Mouse (Mus musculus) liver, embryonic 12.5 days (tissue): ENCODE data around the gene Spock1. TPM values are rescaled to one million over a fixed set of nuclear protein-coding genes. Genes with fewer than 3 reads are reported as not detected.

Source experiments
- ATAC-seq: fragments of 200-750 bp; cut with Nextera tagmentation; 2 replicates; pipeline ENCODE4 v1.8.0; 2017; ENCODE audit warnings: moderate number of reproducible peaks, mild to moderate bottlenecking, moderate library complexity
- H3K27ac ChIP-seq: fragments of 300-500 bp; sonication (generic); 2 replicates; pipeline ENCODE4 v1.5.1; 2016; ENCODE audit warnings: mild to moderate bottlenecking
- H3K27me3 ChIP-seq: fragments of 300-500 bp; sonication (generic); replicated peaks from 2 replicates; pipeline ENCODE4 v1.6.1; 2016; ENCODE audit warnings: mild to moderate bottlenecking, moderate library complexity
- H3K36me3 ChIP-seq: fragments of 300-500 bp; sonication (generic); 2 replicates; pipeline ENCODE4 v1.6.1; 2016; ENCODE audit warnings: mild to moderate bottlenecking, moderate library complexity
- H3K4me1 ChIP-seq: fragments of 300-500 bp; sonication (generic); 2 replicates; pipeline ENCODE4 v1.6.1; 2016
- H3K4me2 ChIP-seq: fragments of 300-500 bp; sonication (generic); 2 replicates; pipeline ENCODE4 v1.6.1; 2016; ENCODE audit warnings: mild to moderate bottlenecking, moderate library complexity
- H3K4me3 ChIP-seq: fragments of 300-500 bp; sonication (generic); 2 replicates; pipeline ENCODE4 v1.5.1; 2016; ENCODE audit warnings: mild to moderate bottlenecking, moderate library complexity
- H3K9ac ChIP-seq: fragments of 300-500 bp; sonication (generic); 2 replicates; pipeline ENCODE4 v1.6.1; 2016; ENCODE audit warnings: mild to moderate bottlenecking, moderate library complexity
- H3K9me3 ChIP-seq: fragments of 300-500 bp; sonication (generic); replicated peaks from 2 replicates; pipeline ENCODE4 v1.6.1; 2016; ENCODE audit warnings: mild to moderate bottlenecking, moderate library complexity
- WGBS: fragments of 180-500 bp; shearing (Covaris S2); methylation state at CpG from one replicate; pipeline ENCODE4 v1.1.7; 2016; ENCODE audit not compliant: insufficient replicate concordance; 5-methylcytosine and 5-hydroxymethylcytosine counted together
- polyA plus RNA-seq: library from polyadenylated mRNA; unstranded; fragments of >200 nt; fragmentation: Nextera tagmentation; extraction: Ambion mirVana; gene quantifications from 2 replicates; pipeline ENCODE4 v1.2.1, GENCODE M21; 2016

Spock1 gene
- polyA plus RNA-seq, 1 experiment from 2014 or later: 0.27 TPM

- WGBS: 72% methylated on average over 4 of the region's 4 CpGs
- H3K36me3 ChIP-seq: no peaks in the 10 kb centered on the region
- no peak for ATAC-seq
Observed at GRCm38 (mm10) chr13:57712910-57713309, 195.2 kb downstream of the Spock1 start.

GRCm38 (mm10) chr13:57708425-57708824 lies 199.7 kb downstream of the Spock1 start:
- Histone ChIP-seq H3K27me3 (0 out of 2 replicates have a peak, but pooled peaks cover 7% of the 10 kb centered on the region), H3K4me3 (no peak overlapping the region), H3K27ac (no peak overlapping the region), H3K36me3 (no peaks in the 10 kb centered on the region), H3K9ac (no peak overlapping the region), H3K9me3 (no peaks in the 10 kb centered on the region), H3K4me2 (no peak overlapping the region), H3K4me1 (no peaks in the 10 kb centered on the region)
- ATAC-seq: no peak

More at GRCm38 (mm10) chr13:57712910-57713309, 195.2 kb downstream of the Spock1 start:
- H3K27ac ChIP-seq: no peak overlapping the region
- no peaks in the 10 kb centered on the region for H3K9me3 ChIP-seq
- no peak overlapping the region for H3K4me3 ChIP-seq
- H3K9ac ChIP-seq: no peak overlapping the region
- no peak overlapping the region for H3K4me2 ChIP-seq
- H3K27me3 ChIP-seq: 0 out of 2 replicates have a peak, but pooled peaks cover 2% of the 10 kb centered on the region
- no peaks in the 10 kb centered on the region for H3K4me1 ChIP-seq

- Histone ChIP-seq H3K4me3 (no peak overlapping the region), H3K4me2 (no peak overlapping the region), H3K36me3 (no peaks in the 10 kb centered on the region), H3K9me3 (no peaks in the 10 kb centered on the region), H3K27me3 (peaks cover 21% of the 10 kb centered on the region), H3K4me1 (no peaks in the 10 kb centered on the region), H3K27ac (no peak overlapping the region), H3K9ac (no peak overlapping the region)
- 74% methylated on average over 2 of the region's 2 CpGs for WGBS
- no peak for ATAC-seq
Observed at GRCm38 (mm10) chr13:57702966-57703365, 205.2 kb downstream of the Spock1 start.

- ATAC-seq: peak; percentile 73
Observed at GRCm38 (mm10) chr13:57696685-57697084, 211.4 kb downstream of the Spock1 start.

GRCm38 (mm10) chr13:57688926-57689325 lies 219.2 kb downstream of the Spock1 start:
- 0 out of 2 replicates have a peak overlapping the region, but pooled peaks have one; percentile 36 for H3K9ac ChIP-seq
- H3K4me2 ChIP-seq: no peak overlapping the region
- H3K9me3 ChIP-seq: no peaks in the 10 kb centered on the region
- peak overlapping the region; percentile 64 for H3K27ac ChIP-seq
- H3K27me3 ChIP-seq: no peaks in the 10 kb centered on the region; the same call in 1 of the 2 replicates
- H3K4me1 ChIP-seq: peaks cover 35% of the 10 kb centered on the region
- no peak overlapping the region for H3K4me3 ChIP-seq
- ATAC-seq: peak; percentile 82
- H3K36me3 ChIP-seq: no peaks in the 10 kb centered on the region
- 31% methylated on average over 5 of the region's 5 CpGs for WGBS

More at GRCm38 (mm10) chr13:57696685-57697084, 211.4 kb downstream of the Spock1 start:
- H3K4me2 ChIP-seq: no peak overlapping the region
- no peak overlapping the region for H3K4me3 ChIP-seq
- H3K27me3 ChIP-seq: peaks cover 15% of the 10 kb centered on the region
- no peak overlapping the region for H3K9ac ChIP-seq
- peaks cover 12% of the 10 kb centered on the region for H3K4me1 ChIP-seq
- H3K27ac ChIP-seq: no peak overlapping the region
- H3K36me3 ChIP-seq: no peaks in the 10 kb centered on the region
- no peaks in the 10 kb centered on the region for H3K9me3 ChIP-seq
- 54% methylated on average over 5 of the region's 5 CpGs for WGBS

GRCm38 (mm10) chr13:57686437-57686836 lies 221.7 kb downstream of the Spock1 start:
- Histone ChIP-seq H3K9me3 (no peaks in the 10 kb centered on the region), H3K27me3 (no peaks in the 10 kb centered on the region; the same call in 1 of the 2 replicates), H3K4me2 (no peak overlapping the region), H3K9ac (no peak overlapping the region), H3K36me3 (no peaks in the 10 kb centered on the region), H3K27ac (peak overlapping the region; percentile 45; the same call in 1 of the 2 replicates), H3K4me3 (no peak overlapping the region), H3K4me1 (peaks cover 35% of the 10 kb centered on the region)
- ATAC-seq: no peak
- 58% methylated on average over 5 of the region's 5 CpGs for WGBS

- 58% methylated on average over 11 of the region's 11 CpGs for WGBS
- Histone ChIP-seq H3K4me3 (no peak overlapping the region), H3K36me3 (no peaks in the 10 kb centered on the region), H3K4me2 (no peak overlapping the region), H3K27ac (no peak overlapping the region), H3K9me3 (no peaks in the 10 kb centered on the region), H3K27me3 (no peaks in the 10 kb centered on the region; the same call in none of the 2 replicates), H3K4me1 (peaks cover 35% of the 10 kb centered on the region), H3K9ac (no peak overlapping the region)
- no peak for ATAC-seq
Observed at GRCm38 (mm10) chr13:57685201-57685600, 222.9 kb downstream of the Spock1 start.

- ATAC-seq: no peak
- no peak overlapping the region for H3K4me3 ChIP-seq
- 57% methylated on average over 2 of the region's 2 CpGs for WGBS
- no peaks in the 10 kb centered on the region for H3K9me3 ChIP-seq
- no peak overlapping the region for H3K4me2 ChIP-seq
- no peaks in the 10 kb centered on the region for H3K36me3 ChIP-seq
- no peaks in the 10 kb centered on the region; the same call in 1 of the 2 replicates for H3K27me3 ChIP-seq
- H3K9ac ChIP-seq: no peak overlapping the region
- H3K27ac ChIP-seq: 0 out of 2 replicates have a peak overlapping the region, but pooled peaks have one; percentile 10
- H3K4me1 ChIP-seq: peaks cover 19% of the 10 kb centered on the region
Observed at GRCm38 (mm10) chr13:57679591-57679990, 228.5 kb downstream of the Spock1 start.

GRCm38 (mm10) chr13:57676820-57677219 lies 231.3 kb downstream of the Spock1 start:
- Histone ChIP-seq H3K9me3 (no peaks in the 10 kb centered on the region), H3K27me3 (no peaks in the 10 kb centered on the region; the same call in 1 of the 2 replicates), H3K4me3 (no peak overlapping the region), H3K27ac (no peak overlapping the region), H3K4me2 (no peak overlapping the region), H3K4me1 (peaks cover 42% of the 10 kb centered on the region), H3K36me3 (no peaks in the 10 kb centered on the region), H3K9ac (no peak overlapping the region)
- WGBS: 94% methylated on average over 1 of the region's 1 CpGs
- no peak for ATAC-seq

- H3K9me3 ChIP-seq: no peaks in the 10 kb centered on the region
- H3K9ac ChIP-seq: 0 out of 2 replicates have a peak overlapping the region, but pooled peaks have one; percentile 24
- 70% methylated on average over 1 of the region's 1 CpGs for WGBS
- H3K4me2 ChIP-seq: peak overlapping the region; percentile 50
- peaks cover 68% of the 10 kb centered on the region for H3K4me1 ChIP-seq
- no peaks in the 10 kb centered on the region for H3K36me3 ChIP-seq
- no peak overlapping the region for H3K4me3 ChIP-seq
- ATAC-seq: peak; percentile 52
- H3K27me3 ChIP-seq: no peaks in the 10 kb centered on the region
- peak overlapping the region; percentile 93 for H3K27ac ChIP-seq
Observed at GRCm38 (mm10) chr13:57673399-57673798, 234.7 kb downstream of the Spock1 start.

- Histone ChIP-seq H3K4me3 (no peak overlapping the region), H3K4me2 (peak overlapping the region; percentile 47), H3K9ac (peak overlapping the region; percentile 67), H3K27ac (peak overlapping the region; percentile 93), H3K27me3 (no peaks in the 10 kb centered on the region), H3K36me3 (no peaks in the 10 kb centered on the region), H3K4me1 (peaks cover 74% of the 10 kb centered on the region), H3K9me3 (no peaks in the 10 kb centered on the region)
- 24% methylated on average over 3 of the region's 3 CpGs for WGBS
- peak; percentile 98 for ATAC-seq
Observed at GRCm38 (mm10) chr13:57672762-57673161, 235.4 kb downstream of the Spock1 start.

GRCm38 (mm10) chr13:57671919-57672318 lies 236.2 kb downstream of the Spock1 start:
- H3K9me3 ChIP-seq: no peaks in the 10 kb centered on the region
- H3K4me2 ChIP-seq: peak overlapping the region; percentile 47
- peaks cover 82% of the 10 kb centered on the region for H3K4me1 ChIP-seq
- H3K4me3 ChIP-seq: no peak overlapping the region
- peak overlapping the region; percentile 67 for H3K9ac ChIP-seq
- WGBS: 73% methylated on average over 9 of the region's 9 CpGs
- no peak for ATAC-seq
- no peaks in the 10 kb centered on the region for H3K36me3 ChIP-seq
- peak overlapping the region; percentile 93 for H3K27ac ChIP-seq
- no peaks in the 10 kb centered on the region for H3K27me3 ChIP-seq

GRCm38 (mm10) chr13:57671322-57671721 lies 236.8 kb downstream of the Spock1 start:
- Histone ChIP-seq H3K4me2 (peak overlapping the region; percentile 47), H3K4me1 (peaks cover 86% of the 10 kb centered on the region), H3K9me3 (no peaks in the 10 kb centered on the region), H3K4me3 (no peak overlapping the region), H3K9ac (peak overlapping the region; percentile 67), H3K27ac (peak overlapping the region; percentile 93), H3K27me3 (no peaks in the 10 kb centered on the region), H3K36me3 (no peaks in the 10 kb centered on the region)
- no peak for ATAC-seq
- WGBS: 43% methylated on average over 5 of the region's 5 CpGs
